ENCODE assay signal across 8 mouse cellular contexts in genomic region chr3:65829230-65829629, GRCm38 (mm10).
DNase-seq lines count a peak whose midpoint lies in the region; ATAC-seq lines count a peak whose summit lies in the region.

No protein-coding gene starts in this region.

- peaks cover 9% of the 10 kb centered on the region for H3K27me3 ChIP-seq in megakaryocyte, embryonic 14.5 days (replicated peaks)
- H3K27me3 ChIP-seq in heart, embryonic 11.5 days (ENCODE audit: control insufficient read depth, insufficient read depth, low read length): no peaks in the 10 kb centered on the region
- H3K27me3 ChIP-seq in kidney, embryonic 15.5 days: no peaks in the 10 kb centered on the region

- H3K27ac ChIP-seq in heart, embryonic 11.5 days (ENCODE audit: low read depth, low read length): peak overlapping the region; percentile 22; the same call in 1 of the 2 replicates
- no peak overlapping the region for H3K27ac ChIP-seq in kidney, embryonic 15.5 days

- ATAC-seq in megakaryocyte, adult 5-6 weeks (ENCODE audit: poor library complexity, severe bottlenecking): no peak
- peak; percentile 79 for ATAC-seq in heart, embryonic 11.5 days (replicated peaks; ENCODE audit: insufficient number of reproducible peaks, low FRiP score, low TSS enrichment)
- peak; percentile 89 for ATAC-seq in kidney, embryonic 15.5 days (replicated peaks; ENCODE audit: low FRiP score)
- peak; percentile 76 for ATAC-seq in megakaryocyte-erythroid progenitor cell, adult 5-6 weeks (replicated peaks; ENCODE audit: low FRiP score, low TSS enrichment, poor library complexity, severe bottlenecking)

- peak overlapping the region; percentile 28 for H3K4me3 ChIP-seq in megakaryocyte, embryonic 14.5 days (replicated peaks)
- no peak overlapping the region for H3K4me3 ChIP-seq in heart, embryonic 11.5 days (ENCODE audit: low read depth, low read length)
- H3K4me3 ChIP-seq in kidney, embryonic 15.5 days (replicated peaks): no peak overlapping the region

- no peak overlapping the region for H3K9ac ChIP-seq in heart, embryonic 11.5 days (ENCODE audit: low read depth, low read length)
- no peak overlapping the region for H3K9ac ChIP-seq in kidney, embryonic 15.5 days

- no peaks in the 10 kb centered on the region for H3K36me3 ChIP-seq in megakaryocyte, embryonic 14.5 days (replicated peaks; ENCODE audit: low read length)
- H3K36me3 ChIP-seq in heart, embryonic 11.5 days (ENCODE audit: control insufficient read depth, insufficient read depth, low read length): no peaks in the 10 kb centered on the region
- H3K36me3 ChIP-seq in kidney, embryonic 15.5 days: no peaks in the 10 kb centered on the region

- H3K4me1 ChIP-seq in megakaryocyte, embryonic 14.5 days: peaks cover 4% of the 10 kb centered on the region; the same call in 1 of the 2 replicates
- peaks cover 37% of the 10 kb centered on the region for H3K4me1 ChIP-seq in heart, embryonic 11.5 days (ENCODE audit: control insufficient read depth, insufficient read depth, low read length)
- H3K4me1 ChIP-seq in kidney, embryonic 15.5 days: 0 out of 2 replicates have a peak, but pooled peaks cover 2% of the 10 kb centered on the region

- peak overlapping the region; percentile 40 for H3K4me2 ChIP-seq in heart, embryonic 11.5 days
- H3K4me2 ChIP-seq in kidney, embryonic 15.5 days: no peak overlapping the region

- DNase-seq in embryo, embryonic 10.5 days (ENCODE audit: low spot score): peak; percentile 49
- DNase-seq in telencephalon, adult 2 months (ENCODE audit: low read depth, low spot score): peak; percentile 5
- DNase-seq in thymus, postnatal 25 days: no peak

- no peaks in the 10 kb centered on the region for H3K9me3 ChIP-seq in megakaryocyte, embryonic 14.5 days
- no peaks in the 10 kb centered on the region for H3K9me3 ChIP-seq in heart, embryonic 11.5 days (replicated peaks; ENCODE audit: control insufficient read depth, low read length)
- H3K9me3 ChIP-seq in kidney, embryonic 15.5 days (replicated peaks): no peaks in the 10 kb centered on the region

- WGBS in heart, embryonic 11.5 days (ENCODE audit: insufficient replicate concordance): 5% methylated on average over 7 of the region's 7 CpGs
- 28% methylated on average over 7 of the region's 7 CpGs for WGBS in kidney, embryonic 15.5 days
